Mouse (Mus musculus) A20 (cell line): ENCODE measurements around the gene Phlpp1.

Source experiments
- DNase-seq: peaks from one replicate; pipeline ENCODE4 v3.0.0-alpha.2; 2011; ENCODE audit warnings: low read depth, low spot score

The Phlpp1 gene

DNA sequence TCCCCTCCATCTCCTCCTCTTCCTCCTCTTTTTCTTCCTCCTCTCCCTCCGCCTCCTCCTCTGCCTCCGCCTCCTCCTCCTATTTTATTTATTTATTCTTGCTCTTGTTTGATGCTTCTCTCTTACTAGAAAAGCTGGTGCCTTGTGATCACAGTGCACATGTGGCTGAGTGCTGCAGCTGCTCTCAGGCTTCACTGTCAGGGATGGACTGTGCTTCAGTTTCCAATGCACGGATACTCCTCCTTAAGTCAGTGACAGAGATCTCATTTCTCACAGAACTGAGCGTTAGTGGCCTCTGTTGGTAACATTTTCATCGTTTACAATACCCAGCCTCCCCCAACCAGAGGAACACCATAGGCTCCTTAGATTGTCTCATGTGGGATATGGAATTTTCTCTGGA lies 215.0 kb downstream of the Phlpp1 start:
- no peak for DNase-seq

DNA sequence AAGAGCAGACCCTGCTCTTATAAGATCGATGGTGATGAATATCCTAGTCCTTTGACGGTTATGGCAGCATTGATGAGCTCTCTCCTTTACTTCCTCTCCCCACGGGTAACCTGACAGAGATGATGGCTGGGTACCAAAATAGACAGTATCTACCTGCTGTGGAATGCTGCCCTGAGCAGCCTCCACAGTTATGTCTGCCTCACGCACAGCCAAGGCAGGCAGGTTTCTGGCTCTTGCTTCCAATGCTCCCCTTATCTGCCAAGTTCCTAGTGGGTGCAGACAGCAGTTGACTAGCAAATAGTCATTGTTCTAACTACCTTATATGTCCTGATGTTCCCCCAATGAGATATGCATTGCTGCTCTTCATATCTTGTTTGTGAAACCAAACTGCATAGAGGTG lies 215.7 kb downstream of the Phlpp1 start:
- DNase-seq: no peak

DNA sequence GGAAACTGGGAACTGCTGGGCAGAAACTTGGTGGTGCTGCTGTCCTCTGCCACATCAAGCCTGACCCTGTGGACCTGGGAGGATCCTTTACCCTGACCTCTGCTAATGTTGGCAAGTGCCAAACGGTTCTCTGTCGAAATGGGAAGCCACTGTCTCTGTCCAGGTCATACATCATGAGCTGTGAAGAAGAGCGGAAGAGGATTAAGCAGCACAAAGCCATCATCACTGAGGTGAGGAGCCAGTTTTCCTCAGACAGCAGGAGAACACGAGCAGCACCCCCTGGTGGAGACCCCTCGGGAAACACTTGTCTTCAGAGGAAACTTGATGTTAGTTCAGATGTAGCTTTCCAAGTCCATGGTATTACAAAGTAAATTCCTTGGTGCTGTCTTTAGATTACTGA lies 218.1 kb downstream of the Phlpp1 start:
- peak; percentile 70 for DNase-seq

DNA sequence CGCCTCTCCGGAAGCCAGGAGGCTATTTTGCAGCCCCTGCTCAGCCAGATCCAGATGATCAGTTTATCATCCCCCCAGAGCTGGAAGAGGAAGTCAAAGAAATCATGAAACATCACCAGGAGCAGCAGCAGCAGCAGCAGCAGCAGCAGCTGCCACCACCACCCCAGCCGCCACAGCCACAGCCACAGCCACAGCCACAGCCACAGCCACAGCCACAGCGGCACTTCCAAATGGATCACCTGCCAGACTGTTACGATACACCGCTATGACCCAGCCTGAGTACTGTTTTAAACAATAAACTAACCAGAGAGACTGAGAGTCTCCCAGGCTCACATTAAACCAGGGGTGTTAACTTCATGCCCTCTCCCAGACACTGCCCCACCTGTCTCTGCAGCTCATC lies 221.5 kb downstream of the Phlpp1 start:
- DNase-seq: no peak

DNA sequence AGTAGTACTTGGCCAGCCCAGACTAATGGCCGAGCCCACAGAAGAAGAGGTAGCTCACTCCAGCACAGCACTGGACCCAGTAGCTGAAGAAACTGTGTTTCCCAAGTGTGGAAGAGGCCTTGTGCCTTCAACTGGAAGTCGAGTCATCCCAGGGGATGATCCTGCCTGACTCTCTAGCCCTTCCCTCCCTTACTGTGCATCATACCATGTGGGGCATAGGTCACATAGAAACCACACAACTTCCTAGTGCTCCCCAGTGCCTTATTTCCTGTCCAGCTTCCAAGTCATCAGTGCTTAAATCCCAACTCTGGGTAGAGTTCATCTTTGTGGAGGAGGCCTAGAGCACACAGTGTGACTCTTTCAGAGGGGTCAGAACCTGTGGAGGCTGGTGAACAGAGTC lies 223.1 kb downstream of the Phlpp1 start:
- no peak for DNase-seq

DNA sequence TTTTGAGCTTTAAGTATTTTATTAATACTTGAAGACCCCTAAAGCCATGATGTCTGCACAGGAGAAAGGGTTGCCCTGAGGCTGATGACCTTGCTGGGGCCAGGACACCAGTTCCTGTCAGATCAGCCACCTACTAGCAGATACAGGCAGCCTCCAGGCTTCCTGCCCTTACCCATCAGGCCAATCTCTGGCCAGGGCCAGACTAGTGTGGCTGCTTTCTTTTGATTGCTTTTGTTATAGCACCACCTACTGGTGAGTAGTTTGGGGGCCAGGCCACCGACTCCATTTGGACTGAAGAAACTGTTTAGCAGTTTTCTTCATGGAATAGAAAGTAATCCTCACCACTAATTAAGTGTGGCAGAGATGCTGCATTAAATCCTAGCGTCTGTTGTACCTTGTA lies 223.9 kb downstream of the Phlpp1 start:
- peak; percentile 78 for DNase-seq

DNA sequence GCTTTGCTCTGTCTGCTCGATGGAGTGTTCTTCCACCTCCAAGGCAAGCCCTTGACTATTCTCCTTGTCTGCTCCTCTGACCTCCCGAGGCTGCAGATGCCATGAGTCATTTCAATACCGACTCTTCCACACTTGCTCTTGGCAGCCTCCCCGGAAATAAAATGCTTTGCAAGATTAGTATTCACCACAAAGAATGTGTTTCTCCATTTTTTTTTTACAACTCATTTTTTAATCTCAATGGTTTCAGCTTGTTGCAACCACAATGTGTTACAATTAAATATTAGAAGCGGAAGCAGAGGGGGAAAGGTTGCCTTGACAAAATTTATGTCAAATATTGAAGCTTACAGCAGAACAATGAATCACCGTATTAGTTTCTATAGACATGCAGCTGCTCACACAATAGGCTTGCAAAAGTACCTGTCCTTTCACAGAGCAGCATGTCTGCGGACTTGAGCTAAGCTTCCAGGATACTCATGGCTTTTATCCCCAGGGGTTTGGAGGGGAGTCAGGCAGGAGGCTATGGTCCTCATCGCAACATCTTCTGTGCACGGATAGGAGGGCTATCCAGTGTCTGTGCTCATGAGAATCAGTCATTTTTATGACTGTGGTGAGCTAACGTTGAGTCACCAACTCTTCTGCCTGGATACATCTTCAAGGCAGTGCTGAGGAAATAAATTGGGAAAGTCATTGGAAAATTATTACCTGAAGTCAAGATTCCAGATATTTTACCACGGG lies 229.5 kb downstream of the Phlpp1 start:
- no peak for DNase-seq

DNA sequence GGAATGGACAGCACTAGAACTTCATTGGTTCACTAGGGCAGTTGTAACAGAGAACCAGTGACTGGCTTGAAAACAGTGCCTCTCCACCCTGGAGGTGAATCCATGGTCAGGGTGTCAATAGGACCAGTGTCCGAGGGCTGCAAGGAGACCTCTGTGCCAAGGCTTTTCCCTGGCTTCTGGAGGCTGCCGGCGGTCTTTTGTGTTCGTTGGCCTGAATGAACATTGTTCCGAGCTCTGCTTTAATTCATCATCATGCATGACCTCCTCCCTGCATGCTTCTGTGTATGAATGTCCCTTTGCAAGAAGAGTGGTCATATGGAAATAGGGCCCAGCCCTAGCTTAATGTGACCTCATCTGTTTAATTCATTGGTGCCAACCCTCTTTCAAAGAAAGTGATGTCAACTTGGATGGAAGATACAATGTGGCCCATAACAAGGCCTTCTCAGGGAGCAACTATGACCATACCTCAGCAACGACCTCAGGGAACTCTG lies 231.5 kb downstream of the Phlpp1 start:
- no peak for DNase-seq

DNA sequence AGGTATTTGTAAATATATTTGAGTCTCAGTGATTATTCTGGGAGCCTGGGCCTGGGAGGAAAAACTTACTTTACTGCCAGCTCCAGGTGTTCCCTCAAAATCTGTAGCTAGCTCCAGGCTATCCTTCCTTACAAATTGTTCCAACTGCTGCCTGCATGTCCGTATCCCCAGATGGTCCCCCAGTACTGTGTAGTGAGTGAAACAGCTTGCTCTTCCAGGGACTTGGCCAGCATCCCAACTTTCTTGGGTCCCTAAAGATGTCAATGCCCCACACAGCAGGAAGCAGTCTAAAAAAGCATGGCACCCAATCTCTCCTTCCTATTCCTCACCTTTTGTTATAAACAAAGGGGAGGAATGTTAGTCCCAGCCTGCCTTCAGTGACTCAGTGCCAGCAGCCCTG lies 235.3 kb downstream of the Phlpp1 start:
- no peak for DNase-seq

DNA sequence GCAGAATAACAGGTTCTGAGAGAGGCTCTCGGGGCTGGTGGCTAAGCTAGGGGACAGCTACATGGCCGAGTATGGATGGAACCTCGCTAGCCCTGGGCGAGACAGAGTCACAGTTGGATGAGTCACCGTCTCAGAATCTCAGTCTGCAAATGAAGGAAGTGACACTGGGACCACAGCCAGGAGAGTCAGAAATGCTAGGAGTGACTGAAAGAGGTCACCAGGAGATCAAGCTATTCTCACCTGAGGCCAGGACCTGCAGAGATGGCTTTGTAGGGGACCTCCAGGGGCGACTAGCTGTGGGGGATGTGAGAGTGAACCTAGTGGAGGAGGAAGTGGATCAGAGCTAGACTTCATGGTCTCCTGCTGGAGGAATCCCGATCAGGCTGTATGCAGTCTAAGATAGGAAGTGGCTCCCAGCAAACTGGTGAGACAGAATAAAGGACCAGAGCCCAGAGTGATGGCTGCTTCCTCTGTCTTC lies 236.4 kb downstream of the Phlpp1 start:
- peak; percentile 6 for DNase-seq

DNA sequence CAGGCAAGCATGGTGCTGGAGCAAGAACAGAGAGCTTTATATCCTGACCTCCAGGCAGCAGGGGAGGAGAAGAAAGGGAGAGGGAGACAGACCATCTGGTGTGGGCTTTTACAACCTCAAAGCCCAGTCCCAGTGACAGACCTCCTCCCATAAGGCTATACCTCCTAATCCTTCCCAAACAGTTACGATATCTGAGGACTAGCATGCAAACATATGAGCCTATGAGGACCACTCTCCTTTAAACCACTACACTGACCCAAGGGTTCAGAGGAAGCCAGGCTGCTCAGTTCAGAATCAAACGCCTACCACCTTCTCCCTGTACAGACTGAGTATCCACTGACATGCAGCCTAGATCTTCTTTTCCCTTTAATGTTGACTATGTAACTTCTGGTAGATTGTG lies 239.3 kb downstream of the Phlpp1 start:
- no peak for DNase-seq

DNA sequence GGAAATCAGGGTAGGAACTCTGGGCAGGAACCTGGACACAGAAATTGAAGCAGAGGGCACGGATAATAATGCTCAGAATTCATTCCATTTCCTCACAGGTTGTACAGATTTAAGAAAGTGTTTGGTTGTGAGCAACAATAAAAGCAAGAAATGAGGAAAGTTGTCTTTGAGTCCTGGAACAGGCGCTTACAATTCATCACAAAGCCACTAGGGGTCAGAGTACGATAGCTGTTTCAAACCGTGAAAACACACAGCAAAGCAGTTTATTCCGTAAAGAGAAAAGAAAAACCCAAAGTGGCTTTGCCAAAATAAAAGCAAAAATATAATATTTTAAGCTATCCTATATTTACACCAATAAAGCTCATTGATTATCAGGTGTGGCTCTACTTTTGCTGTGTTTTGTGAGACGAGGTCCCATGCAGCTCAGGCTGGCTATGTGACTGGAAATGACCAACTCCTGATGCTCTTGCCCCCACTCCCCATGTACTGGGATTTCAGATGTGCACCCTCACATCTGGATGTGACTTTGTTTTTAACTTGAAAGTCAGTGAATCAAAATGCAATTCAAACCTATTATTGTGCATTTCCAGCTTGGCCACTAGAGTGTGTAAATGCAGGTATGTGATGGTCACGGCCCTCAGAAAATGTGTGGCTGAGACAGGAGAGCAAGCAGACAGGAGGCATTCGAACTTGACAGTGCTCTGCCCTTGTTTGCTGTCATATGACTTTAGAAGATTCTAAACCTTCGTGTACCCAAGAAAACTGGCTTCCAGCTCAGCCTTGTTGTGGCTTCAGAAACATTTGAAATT lies 253.8 kb downstream of the Phlpp1 start:
- DNase-seq: peak; percentile 55

DNA sequence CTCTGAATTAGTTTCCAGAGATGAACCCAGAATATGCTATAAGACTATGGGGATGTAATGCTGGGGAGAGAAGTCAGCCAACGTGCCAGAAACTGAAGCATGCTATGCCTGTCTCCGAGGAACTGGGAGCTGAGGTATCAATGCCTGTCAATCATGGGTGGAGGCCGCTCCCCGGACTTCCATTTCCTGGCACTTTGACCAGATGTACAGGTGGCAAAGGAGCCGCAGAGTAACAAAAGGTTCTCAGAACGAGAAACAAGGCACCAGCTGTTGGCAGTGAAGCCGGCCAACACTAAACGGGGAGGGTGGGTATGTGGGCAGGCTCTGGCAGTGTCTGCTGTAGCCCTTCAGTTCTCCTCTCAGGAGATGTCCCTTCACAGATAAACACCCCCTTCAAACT lies 256.6 kb downstream of the Phlpp1 start:
- DNase-seq: peak; percentile 22

DNA sequence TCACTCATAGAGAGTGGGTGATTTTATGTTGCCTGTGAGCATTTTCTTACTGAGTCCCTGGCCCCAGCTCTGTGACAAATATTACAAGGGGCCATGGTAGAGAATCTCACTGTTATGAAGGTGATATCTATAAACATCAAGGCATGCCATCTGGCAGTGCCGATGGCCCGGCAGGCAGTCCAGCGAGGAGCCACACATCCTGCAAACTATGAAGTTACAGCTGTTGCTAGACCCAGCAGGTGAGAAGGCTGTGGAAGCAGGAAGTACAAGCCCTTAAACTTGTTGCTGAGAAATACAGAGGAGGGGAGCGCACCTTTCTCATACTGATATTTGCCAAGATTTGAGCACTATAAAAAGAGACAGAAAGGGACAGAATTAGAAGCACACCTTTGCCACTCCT lies 257.0 kb downstream of the Phlpp1 start:
- peak; percentile 9 for DNase-seq

DNA sequence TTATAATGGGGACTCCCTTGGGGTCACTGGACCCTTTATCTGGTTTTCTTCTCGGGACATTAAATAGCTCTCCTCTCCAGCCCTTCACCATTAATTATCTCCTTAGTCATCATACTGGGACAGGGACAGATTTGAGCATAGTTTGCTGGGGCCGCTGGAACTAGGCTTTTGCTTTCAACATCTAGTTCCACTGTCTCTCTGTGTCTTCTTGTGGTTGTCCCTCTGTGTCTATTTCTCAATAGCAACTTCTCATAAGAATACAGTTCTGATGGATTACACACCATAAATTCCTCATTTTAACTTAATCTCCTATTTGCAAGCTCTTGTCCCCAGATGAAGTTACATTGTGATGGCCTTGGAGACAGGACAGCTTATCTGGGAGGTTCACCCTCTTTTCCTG lies 262.0 kb downstream of the Phlpp1 start:
- DNase-seq: no peak
